Mouse (Mus musculus): ENCODE measurements around the gene Neurog2. TPM values are rescaled to one million over a fixed set of nuclear protein-coding genes. Genes with fewer than 3 reads are reported as not detected.

Gene Neurog2
- total RNA-seq (2021): not detected
- long read RNA-seq, experiment 1: 0 reads
- long read RNA-seq, experiment 2: 0 reads

DNA sequence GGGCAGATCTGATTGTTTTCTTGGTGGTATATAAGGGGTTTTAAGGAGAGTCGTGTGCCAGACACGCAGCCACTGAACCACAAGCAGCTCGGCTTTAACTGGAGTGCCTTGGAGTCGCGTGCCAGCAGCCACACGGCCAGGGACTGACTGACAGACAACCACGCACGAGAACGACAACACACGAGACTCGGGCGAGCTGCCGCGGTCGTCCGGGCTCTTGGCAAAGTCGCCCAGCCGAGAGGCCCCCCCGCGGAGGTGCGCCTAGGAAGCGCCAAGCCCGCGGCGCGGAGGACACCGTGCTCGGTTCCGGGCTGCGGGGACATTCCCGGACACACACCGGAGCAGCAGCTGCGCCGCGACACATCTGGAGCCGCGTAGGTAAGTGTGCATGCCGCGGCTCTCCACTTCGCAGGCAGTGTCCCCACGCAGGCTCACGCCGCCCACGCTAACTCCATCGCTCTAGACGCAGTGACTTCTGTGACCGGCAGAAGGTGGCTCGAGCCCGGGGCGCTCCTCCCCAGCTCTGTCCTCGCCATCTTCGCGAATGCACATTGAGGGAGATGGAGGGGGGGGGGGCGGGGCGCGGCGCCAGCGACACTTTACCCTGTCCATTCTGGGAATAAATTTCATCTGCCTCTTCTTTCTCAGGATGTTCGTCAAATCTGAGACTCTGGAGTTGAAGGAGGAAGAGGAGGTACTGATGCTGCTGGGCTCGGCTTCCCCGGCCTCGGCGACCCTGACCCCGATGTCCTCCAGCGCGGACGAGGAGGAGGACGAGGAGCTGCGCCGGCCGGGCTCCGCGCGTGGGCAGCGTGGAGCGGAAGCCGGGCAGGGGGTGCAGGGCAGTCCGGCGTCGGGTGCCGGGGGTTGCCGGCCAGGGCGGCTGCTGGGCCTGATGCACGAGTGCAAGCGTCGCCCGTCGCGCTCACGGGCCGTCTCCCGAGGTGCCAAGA lies at the start of gene Neurog2:
Neurog2 (plus strand) TSS at position 56 of the 953 bp plus-strand sequence.
- DNase-seq: no peak
- intact Hi-C loops (cut with DNase I): loop anchor here (2.0 kb wide), 1 partner anchor 315 kb away; no protein-coding TSS in a partner anchor

DNA sequence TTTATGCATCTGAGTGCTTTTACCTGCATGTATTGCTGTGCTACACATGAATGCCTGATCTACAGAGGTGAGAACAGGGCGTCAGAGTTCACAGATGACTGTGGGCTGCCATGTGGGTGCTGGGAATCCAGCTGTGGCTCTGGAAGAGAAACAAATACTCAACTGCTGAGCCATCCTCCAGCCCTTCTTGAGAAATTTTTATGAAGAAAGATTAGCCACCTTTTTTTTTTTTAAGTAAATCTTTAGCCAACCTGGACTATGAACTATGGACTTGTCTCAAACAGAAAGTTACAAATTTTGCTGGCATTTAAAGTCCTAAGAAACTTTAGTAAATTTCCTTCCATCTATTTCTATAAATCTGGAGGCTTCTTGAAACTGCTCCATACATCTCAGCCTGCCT lies 35.8 kb upstream of the Neurog2 start:
- intact Hi-C loops (cut with DNase I): no loop called here
- no peak for DNase-seq

DNA sequence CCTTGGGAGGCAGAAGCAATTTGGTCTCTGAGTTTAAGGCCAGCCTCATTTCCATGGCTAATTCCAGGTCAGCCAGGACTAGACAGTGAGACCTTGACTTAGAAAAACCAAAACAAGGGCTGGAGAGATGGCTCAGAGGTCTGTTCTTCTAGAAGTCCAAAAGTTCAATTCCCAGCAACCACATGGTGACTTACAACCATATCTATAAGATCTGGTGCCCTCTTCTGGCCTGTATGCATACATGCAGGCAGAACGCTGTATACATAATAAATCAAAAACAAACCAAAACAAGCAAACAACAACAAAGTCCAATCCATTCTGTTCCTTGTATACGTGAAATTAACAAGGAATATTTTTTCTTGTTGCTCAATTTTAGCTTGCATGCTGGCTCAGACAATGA lies 24.8 kb upstream of the Neurog2 start:
- intact Hi-C loops (cut with DNase I): no loop called here
- no peak for DNase-seq

DNA sequence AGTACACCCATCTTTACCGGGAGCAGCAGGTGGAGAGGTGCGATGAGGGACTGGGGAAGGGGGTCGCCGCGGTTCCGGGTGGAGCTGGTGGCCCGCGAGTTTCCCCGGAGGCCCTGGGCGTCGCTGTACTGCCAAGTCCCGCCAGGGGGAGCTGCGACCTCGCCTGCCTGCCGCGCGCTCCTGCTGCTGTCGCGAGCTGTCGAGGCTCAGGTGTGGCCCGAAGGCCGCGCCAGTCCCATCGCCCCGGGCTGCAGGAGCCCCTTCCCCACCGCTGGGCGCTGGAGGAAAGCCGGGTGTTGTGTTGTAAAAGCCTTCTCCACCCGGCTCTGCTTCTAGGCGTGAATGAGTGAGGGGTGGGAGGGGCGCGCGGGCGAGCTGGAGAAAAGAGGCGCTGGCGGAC lies 7.6 kb upstream of the Neurog2 start:
- intact Hi-C loops (cut with DNase I): loop anchor here (2.0 kb wide), 1 partner anchor 134 kb away; no protein-coding TSS in a partner anchor
- DNase-seq: peak; percentile 42 to 49

DNA sequence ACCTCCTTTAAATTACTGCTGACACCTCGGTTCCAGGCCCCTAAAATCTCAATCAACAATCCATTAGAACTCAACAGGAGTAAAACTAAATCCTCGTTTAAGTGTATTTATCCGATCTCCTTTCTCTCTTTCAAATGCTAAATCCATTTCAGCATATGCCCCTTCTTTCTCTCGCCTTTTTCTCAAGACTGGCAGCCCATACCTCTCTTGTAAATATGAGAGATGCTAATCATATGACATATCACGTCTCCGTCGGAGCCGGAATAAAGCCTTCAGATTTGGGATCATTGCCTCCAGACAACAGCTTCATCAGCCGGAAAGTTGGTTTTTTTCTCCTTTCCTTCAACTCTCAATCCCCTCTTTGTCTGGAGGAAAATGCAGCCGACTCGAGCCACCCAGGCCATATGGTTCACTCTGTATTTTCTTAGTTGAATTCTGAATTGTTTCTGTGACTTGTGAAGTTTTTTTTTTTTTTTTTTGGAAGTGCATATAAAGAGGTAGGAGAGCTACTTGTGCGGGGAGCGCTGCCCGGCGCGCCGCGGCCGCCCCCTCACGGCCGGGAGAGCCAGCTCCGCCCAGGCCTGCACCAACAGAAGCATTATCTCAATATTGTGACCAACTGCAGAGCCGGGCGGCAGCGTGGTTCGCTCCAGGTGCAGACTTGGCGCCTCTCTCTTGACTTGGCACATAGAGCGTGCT lies 7.1 kb upstream of the Neurog2 start:
- intact Hi-C loops (cut with DNase I): loop anchor here (2.0 kb wide), 1 partner anchor 133 kb away; no protein-coding TSS in a partner anchor
- DNase-seq: no peak

DNA sequence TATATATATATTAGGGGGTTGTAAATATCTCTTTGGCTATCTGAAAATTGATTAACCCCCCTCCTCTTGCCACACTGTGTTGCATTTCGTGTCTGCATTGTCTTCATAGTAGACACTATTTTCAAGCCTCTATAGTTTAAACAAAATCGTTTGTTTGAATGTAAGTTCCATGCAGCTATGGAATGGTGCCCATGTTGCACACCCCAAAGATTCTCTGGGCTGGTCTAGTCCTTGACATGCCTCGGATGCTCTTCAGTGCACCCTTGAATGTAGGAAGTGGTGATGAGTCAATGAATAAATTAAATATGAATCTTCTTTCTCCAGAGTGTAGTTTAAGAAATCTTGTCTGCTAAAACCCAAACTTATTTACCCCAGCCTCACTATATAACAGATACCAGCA lies 6.4 kb upstream of the Neurog2 start:
- intact Hi-C loops (cut with DNase I): no loop called here
- no peak for DNase-seq

DNA sequence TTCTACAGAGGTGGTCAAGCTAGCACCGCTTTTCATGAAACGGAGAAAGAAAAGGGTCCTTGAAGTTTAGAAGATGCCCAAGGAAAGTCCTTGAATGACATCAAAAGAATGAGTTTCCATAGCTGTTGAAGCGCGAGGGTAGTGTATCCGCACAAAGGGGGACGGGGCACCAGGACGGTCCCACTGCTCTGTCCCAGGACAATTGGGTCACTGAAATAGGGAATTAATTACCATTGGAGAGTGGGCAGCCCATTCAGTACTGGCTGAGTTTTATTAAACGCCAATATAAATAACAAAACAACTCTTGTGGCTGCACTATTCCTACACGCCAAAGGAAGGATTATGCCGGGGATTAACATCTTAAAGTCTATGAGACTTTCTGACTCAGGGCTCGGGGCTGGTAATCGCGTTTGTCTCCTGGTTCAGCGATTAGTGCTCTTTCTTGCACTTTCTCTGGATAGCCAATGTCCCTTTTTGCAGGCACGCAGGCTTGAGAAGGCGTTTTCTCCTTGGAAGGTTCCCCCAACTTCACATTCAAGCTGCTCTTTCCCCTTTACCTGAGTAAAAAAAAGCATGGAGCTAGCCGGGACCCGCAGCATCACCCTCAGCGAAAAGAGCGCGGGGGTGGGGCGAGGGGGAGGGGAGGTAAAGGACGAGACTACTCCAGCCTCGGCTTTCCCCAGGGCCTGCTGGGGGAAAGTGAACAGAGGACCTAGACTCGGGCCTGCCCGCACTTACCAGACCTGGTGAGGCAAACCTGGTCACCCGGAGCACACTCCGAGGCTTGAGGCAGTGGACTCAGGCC lies 5.6 kb upstream of the Neurog2 start:
- intact Hi-C loops (cut with DNase I): no loop called here
- DNase-seq: no peak

DNA sequence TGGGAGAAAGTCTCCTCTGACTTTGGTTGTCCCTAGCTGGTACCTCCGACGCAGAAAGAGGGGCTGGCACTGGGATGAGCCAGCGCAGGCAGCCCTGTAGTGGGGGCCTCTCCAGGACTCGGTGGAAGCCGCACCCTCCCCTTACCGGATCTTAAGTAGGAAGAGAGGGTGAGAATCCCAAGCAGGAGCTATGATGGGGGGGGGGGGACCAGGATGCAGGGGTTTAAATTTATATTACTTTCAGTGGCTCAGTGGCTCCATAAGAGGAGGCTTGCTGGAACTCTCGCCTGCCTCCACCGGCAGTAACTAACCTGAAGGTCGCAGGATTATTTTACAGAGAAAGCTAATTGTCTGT lies 5.0 kb upstream of the Neurog2 start:
- intact Hi-C loops (cut with DNase I): no loop called here
- DNase-seq: no peak

DNA sequence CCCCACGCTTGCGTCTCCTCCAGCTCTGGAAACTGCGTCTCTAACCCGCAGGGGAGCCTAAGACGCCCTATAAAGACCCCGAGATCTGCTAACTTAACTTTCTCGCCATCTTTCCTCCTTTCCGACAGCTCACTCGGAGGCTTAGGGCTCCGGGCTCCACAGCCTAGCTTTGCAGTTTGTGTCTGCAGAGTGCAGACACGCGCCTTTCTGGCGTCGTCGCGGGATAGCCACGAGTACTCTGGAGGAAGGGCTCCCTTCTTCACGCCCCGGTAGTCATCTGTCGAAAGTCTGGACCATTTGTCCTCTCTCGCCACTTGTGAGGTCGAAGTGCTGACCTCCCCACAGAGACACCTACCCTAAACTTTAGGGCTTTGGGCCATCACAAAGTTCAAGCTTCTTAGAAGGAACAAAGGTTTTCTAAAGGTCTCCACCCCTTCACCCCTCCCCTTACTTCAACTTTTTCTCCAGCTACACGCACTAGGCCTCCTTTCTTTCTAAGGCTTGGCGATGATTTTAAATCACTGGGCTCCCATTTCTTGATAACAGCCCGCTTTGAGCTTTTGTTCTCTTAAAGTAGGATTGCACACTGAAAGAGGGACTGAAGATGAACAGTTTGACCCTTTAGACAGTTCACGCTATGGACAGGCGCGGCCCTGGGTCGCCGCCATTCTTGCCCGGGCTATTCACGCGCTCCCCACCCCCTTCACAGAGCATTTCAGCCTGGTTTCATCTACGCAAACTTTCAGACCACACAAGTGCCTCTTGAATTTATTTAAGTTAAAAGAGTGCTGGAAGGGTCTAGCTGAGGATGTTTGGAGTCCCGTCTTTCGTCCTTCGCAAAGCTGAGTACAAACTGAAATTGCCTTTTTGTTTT lies 4.4 kb upstream of the Neurog2 start:
- DNase-seq: no peak
- intact Hi-C loops (cut with DNase I): no loop called here

DNA sequence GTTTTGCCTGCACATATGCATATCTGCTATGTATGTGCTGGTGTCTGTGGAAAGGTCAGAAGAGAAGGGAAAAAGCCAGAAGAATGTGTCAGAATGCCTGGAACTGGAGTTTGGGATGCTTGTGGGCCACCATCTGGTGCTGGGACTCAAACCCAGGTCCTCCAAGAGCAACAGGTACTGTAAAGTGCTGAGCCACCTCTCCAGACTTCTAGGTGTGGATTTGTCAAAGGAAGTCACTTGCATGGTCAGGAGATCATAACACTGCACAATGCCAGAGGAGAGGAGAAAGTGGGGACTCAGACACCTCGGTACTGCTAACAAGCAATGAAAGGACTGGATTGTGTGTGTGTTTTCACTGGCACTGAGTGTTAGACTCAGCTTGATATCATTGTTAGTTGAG lies 2.7 kb upstream of the Neurog2 start:
- DNase-seq: no peak
- intact Hi-C loops (cut with DNase I): no loop called here

DNA sequence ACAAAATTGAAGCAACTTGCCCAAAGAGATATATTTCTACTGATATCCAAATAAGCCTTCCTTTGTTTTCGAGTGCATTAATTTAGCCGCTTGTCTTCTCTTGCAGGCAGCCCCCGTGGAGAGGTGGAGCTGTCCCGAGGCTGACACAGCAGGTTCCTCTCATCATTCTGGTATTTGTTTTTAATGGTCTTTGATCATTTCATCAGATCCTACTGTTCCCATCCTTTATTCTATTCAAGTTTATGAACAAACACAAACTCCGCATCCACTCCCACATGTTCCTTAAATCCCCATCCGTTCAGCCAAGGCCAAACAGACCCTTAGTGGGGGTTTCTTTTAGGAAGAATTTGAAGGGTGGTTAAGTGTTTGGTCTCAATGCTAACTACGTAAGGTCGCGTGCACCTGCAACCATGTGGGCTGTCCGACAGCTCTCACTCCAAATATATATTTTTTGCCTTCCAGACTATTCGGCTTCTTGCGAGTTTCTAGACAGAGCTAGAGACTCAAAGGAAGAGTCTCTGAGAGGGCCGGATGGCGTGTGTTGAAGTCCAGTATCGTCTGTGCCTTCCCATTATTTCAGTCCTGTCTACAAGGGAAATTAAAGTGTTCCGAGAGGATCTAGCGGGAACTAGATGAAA lies 2.1 kb upstream of the Neurog2 start:
- intact Hi-C loops (cut with DNase I): no loop called here
- DNase-seq: no peak

DNA sequence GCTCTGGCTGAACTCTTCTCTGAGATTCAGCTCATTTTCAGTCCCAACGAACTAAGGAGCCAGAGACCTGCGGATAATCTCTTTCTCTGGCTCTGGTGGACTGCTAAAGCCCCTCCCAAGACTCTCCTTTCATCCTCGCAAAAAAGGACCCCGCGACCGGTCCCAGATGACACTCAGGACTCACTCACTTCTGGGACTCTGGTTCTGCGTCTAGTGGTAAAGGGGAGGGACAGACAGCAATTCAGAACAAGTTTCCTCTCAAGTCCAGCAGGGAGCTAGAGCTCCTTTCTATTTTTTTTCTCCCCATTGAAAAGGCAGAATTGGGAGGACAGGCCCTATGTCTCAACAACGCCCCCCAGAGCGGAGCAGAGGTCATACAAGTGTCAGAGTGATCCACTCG lies 1.4 kb upstream of the Neurog2 start:
- no peak for DNase-seq
- intact Hi-C loops (cut with DNase I): no loop called here

DNA sequence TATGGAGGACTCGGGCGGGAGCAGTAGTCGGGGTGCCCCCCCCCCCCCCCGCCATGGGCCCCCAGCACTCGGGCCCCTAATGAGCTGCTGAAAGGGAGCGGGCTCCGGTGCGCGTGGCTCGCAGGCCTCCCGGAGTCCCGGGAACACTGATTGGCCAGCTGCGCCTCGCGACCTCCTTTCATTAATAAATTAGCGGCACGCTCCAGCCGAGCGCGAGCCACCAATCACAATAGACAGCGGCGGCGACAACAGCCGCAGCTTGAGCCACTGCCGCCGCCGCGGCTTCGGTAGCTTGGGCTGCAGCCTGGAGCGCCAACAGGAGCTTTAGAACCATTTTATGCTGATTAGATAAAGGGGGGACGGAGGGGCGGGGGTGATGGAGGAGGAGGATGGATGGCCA lies 404 bp upstream of the Neurog2 start:
- DNase-seq: no peak
- intact Hi-C loops (cut with DNase I): no loop called here

DNA sequence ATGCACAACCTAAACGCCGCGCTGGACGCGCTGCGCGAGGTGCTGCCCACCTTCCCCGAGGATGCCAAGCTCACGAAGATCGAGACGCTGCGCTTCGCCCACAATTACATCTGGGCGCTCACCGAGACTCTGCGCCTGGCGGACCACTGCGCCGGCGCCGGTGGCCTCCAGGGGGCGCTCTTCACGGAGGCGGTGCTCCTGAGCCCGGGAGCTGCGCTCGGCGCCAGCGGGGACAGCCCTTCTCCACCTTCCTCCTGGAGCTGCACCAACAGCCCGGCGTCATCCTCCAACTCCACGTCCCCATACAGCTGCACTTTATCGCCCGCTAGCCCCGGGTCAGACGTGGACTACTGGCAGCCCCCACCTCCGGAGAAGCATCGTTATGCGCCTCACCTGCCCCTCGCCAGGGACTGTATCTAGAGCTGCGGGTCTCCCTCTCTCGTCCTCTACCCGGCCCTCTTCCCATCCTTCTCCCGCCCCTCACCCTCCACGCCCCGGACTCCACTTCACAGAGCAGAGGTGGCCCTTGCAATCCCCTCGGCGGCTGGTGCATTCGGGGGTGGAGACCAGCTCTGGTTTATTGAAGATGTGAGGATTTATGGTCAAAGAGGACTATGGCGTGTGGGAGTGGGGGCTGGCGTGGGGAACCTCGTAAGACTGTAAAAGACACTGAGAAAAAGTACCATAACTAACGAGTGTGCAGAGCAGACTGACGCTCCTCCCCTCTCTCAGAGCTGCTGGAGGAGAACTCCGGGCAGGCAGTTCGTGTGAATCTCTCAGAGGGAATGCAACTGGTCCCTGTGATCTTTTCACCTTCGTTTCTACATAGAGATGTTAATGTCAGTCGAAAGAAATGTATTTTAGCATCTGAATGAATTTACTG lies 1.4 kb downstream of the Neurog2 start:
- DNase-seq: peak; percentile 52 to 62
- intact Hi-C loops (cut with DNase I): loop anchor here (2.0 kb wide), 1 partner anchor 314 kb away; no protein-coding TSS in a partner anchor

DNA sequence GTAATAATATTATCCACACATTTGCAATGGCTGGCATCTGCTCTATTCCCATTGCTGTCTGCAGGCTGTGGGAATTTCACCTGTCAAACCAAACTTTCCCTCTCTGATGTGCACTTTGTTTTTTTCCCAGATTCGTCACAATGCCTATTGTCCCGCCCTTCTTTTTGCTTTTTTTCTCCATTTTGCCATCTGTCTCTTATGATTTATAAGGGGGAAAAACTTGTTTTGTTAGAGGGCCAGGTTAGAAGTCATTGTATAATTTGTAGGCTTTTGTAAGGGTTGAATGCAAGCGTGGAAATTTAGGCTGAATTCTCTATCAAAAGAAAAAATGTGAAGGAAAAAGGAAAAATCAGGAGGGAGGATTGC lies 2.0 kb downstream of the Neurog2 start:
- intact Hi-C loops (cut with DNase I): loop anchor here (2.0 kb wide), 1 partner anchor 314 kb away; no protein-coding TSS in a partner anchor
- DNase-seq: no peak

DNA sequence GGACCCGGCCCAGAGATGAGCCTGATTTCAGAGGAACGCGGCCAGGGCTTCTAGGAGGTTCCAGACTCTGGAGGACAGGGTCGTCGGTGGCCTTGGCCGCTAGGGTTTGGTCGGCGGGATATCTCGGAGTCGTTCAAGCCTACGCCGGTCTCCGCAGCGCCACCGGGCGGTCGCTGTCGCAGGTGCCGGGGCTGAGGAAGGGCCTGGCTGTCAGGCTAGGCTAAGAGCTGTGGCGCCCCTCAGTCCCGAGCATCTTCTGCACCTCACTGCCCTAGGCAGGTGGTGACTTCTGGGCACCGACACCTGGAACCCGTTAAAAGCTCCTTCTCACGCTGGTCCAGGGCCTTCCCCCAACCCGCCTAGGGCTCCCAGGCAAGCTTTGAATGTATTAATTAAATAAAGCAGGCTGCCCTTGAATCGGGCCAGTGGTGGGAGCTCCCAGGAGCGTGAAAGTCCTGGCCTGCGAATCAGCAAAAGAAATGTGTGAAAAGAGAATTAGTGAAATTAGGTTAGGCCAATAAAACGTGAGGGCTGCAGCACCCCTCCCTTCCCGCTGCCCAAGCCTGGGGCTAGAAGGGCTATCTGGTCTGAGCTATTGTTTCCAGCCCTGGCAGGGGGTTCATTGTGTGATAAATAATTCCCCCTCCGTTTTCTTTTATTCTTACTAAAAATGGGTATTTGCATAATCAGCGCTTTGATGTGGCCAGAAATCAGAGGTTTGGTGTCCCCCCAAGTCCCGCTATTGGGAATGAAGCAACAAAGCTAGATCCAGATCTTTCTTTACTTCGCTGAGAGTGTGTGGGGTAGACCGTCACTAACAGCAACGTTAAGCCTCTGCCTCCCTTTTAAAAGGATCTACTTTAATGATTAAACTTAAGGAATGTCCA lies 7.2 kb downstream of the Neurog2 start:
- intact Hi-C loops (cut with DNase I): no loop called here
- no peak for DNase-seq

All from gastrocnemius, postnatal 36 days (tissue).